Mouse (Mus musculus) olfactory bulb, adult 2 months (tissue): ENCODE measurements at regions not wholly inside any gene's neighbourhood (a gene's known extent, or its start where the extent isn't known, plus 50 kb on each side); places are given as distances from the start of the nearest gene placed in this dataset.

ENCODE experiments used
- CTCF ChIP-seq: fragments of 200-500 bp; IDR thresholded peaks from 2 replicates; pipeline ENCODE4 v1.5.1; 2012; ENCODE audit warnings: low read depth, mild to moderate bottlenecking, low read length, moderate library complexity; ENCODE audit not compliant: insufficient read depth
- POLR2A ChIP-seq: fragments of 200-500 bp; IDR thresholded peaks from 2 replicates; pipeline ENCODE4 v1.6.1; 2012; ENCODE audit warnings: mild to moderate bottlenecking, low read depth, low read length, moderate library complexity; ENCODE audit not compliant: insufficient read depth

DNA sequence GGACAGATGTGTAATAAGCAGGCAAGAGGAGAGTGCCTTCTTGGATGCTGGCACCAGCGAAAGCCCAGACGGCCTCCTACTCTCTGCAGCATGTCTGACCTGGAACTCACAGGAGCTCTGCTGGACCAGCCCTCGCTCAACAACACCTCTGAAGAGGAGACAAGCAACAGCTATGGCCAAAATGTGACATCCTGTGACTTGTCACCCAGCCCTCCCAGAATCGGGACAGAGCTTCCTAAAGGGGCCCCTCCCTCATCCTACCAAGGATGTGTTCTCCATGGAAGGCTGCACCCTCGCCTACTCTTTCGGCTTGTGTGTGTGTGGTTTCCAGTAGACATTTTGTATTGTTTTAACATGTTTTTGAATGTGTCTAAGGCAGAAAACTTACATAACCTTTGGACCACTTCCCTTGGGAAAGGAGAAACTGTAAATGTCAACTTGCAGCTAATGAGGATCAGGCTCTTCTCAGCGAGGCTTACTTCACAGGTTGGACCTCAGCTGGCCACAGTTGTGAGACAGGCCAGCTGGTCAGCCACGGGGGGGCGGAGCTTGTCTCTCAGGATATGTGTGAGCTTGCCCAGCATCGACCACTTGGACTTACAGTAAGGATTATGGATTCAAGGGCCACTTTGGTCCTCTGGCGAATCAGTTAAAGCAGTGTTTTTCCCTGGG is 166.7 kb upstream of the Dio3 start:
- no peak for TF ChIP-seq POLR2A
- TF ChIP-seq CTCF, result no peak
